Mouse (Mus musculus): ENCODE measurements around the gene Pomt1. TPM values are rescaled to one million over a fixed set of nuclear protein-coding genes. Genes with fewer than 3 reads are reported as not detected.

The Pomt1 gene
- polyA plus RNA-seq, 2 experiments: 22.9 to 36.4 TPM

- H3K9me3 ChIP-seq (ENCODE audit: control insufficient read depth, low read length): no peaks in the 10 kb centered on the region
- peaks cover 61% of the 10 kb centered on the region for H3K36me3 ChIP-seq (ENCODE audit: control insufficient read depth, insufficient read depth, low read length)
- H3K4me2 ChIP-seq (replicated peaks; ENCODE audit: low read depth, low read length, severe bottlenecking): no peak overlapping the region
- ATAC-seq (ENCODE audit: low FRiP score, low read depth) (no peak), DNase-seq (ENCODE audit: low spot score) (no peak)
- H3K9ac ChIP-seq (ENCODE audit: low read depth, low read length, severe bottlenecking): no peak overlapping the region
- 95% methylated on average over 11 of the region's 11 CpGs for WGBS
- H3K27me3 ChIP-seq (ENCODE audit: control insufficient read depth, insufficient read depth, low read length): no peaks in the 10 kb centered on the region
- TF ChIP-seq POLR2A (IDR thresholded peaks at IDR 0.05; ENCODE audit: borderline replicate concordance, extremely low read depth, insufficient read depth, insufficient read length): no peak
- H3K4me1 ChIP-seq (ENCODE audit: control insufficient read depth, insufficient read depth, low read length): peaks cover 7% of the 10 kb centered on the region; the same call in 1 of the 2 replicates
- H3K4me3 ChIP-seq (replicated peaks; ENCODE audit: low read length): no peak overlapping the region
- no peak overlapping the region for H3K27ac ChIP-seq (replicated peaks; ENCODE audit: low read depth, low read length)
These were observed 19.9 kb downstream of the Pomt1 start for GRCm38 (mm10) chr2:32256273-32256672.

GRCm38 (mm10) chr2:32258887-32259533 lies 22.6 kb downstream of the Pomt1 start:
- Histone ChIP-seq H3K27me3 (ENCODE audit: control insufficient read depth, insufficient read depth, low read length) (no peaks in the 10 kb centered on the region), H3K27ac (replicated peaks; ENCODE audit: low read depth, low read length) (no peak overlapping the region), H3K36me3 (ENCODE audit: control insufficient read depth, insufficient read depth, low read length) (peaks cover 34% of the 10 kb centered on the region), H3K9ac (ENCODE audit: low read depth, low read length, severe bottlenecking) (peak overlapping the region; percentile 69), H3K4me1 (ENCODE audit: control insufficient read depth, insufficient read depth, low read length) (peaks cover 7% of the 10 kb centered on the region; the same call in 1 of the 2 replicates), H3K4me2 (replicated peaks; ENCODE audit: low read depth, low read length, severe bottlenecking) (peak overlapping the region; percentile 69), H3K9me3 (ENCODE audit: control insufficient read depth, low read length) (no peaks in the 10 kb centered on the region), H3K4me3 (replicated peaks; ENCODE audit: low read length) (peak overlapping the region; percentile 79)
- WGBS: 61% methylated on average over 6 of the region's 6 CpGs
- ATAC-seq (ENCODE audit: low FRiP score, low read depth) (no peak), DNase-seq (ENCODE audit: low spot score) (no peak)
- no peak for TF ChIP-seq POLR2A (IDR thresholded peaks at IDR 0.05; ENCODE audit: borderline replicate concordance, extremely low read depth, insufficient read depth, insufficient read length)

- no peaks in the 10 kb centered on the region for H3K9me3 ChIP-seq (ENCODE audit: control insufficient read depth, low read length)
- TF ChIP-seq POLR2A (IDR thresholded peaks at IDR 0.05; ENCODE audit: borderline replicate concordance, extremely low read depth, insufficient read depth, insufficient read length): no peak
- peaks cover 7% of the 10 kb centered on the region; the same call in 1 of the 2 replicates for H3K4me1 ChIP-seq (ENCODE audit: control insufficient read depth, insufficient read depth, low read length)
- peak within 1 kb of the TSS; percentile 69 for H3K9ac ChIP-seq (ENCODE audit: low read depth, low read length, severe bottlenecking)
- WGBS: 1% methylated on average over 59 of the region's 59 CpGs
- DNase-seq (ENCODE audit: low spot score) (peak; percentile 82), ATAC-seq (ENCODE audit: low FRiP score, low read depth) (peak; percentile 89)
- H3K4me2 ChIP-seq (replicated peaks; ENCODE audit: low read depth, low read length, severe bottlenecking): peak within 1 kb of the TSS; percentile 69
- H3K27me3 ChIP-seq (ENCODE audit: control insufficient read depth, insufficient read depth, low read length): no peaks in the 10 kb centered on the region
- peaks cover 27% of the 10 kb centered on the region for H3K36me3 ChIP-seq (ENCODE audit: control insufficient read depth, insufficient read depth, low read length)
- peak within 1 kb of the TSS; percentile 41; the same call in 1 of the 2 replicates for H3K27ac ChIP-seq (replicated peaks; ENCODE audit: low read depth, low read length)
- peak within 1 kb of the TSS; percentile 79 for H3K4me3 ChIP-seq (replicated peaks; ENCODE audit: low read length)
These were observed 23.4 kb downstream of the Pomt1 start, which contains the start of gene Uck1 for GRCm38 (mm10) chr2:32259657-32260417. Uck1 (minus strand) TSS chr2:32260159.

- H3K9ac ChIP-seq (ENCODE audit: low read depth, low read length, severe bottlenecking): no peak overlapping the region
- no peak for TF ChIP-seq POLR2A (IDR thresholded peaks at IDR 0.05; ENCODE audit: borderline replicate concordance, extremely low read depth, insufficient read depth, insufficient read length)
- H3K27me3 ChIP-seq (ENCODE audit: control insufficient read depth, insufficient read depth, low read length): no peaks in the 10 kb centered on the region
- H3K36me3 ChIP-seq (ENCODE audit: control insufficient read depth, insufficient read depth, low read length): peaks cover 27% of the 10 kb centered on the region
- no peak overlapping the region for H3K4me2 ChIP-seq (replicated peaks; ENCODE audit: low read depth, low read length, severe bottlenecking)
- 28% methylated on average over 4 of the region's 4 CpGs for WGBS
- no peaks in the 10 kb centered on the region for H3K9me3 ChIP-seq (ENCODE audit: control insufficient read depth, low read length)
- no peak overlapping the region for H3K27ac ChIP-seq (replicated peaks; ENCODE audit: low read depth, low read length)
- peaks cover 7% of the 10 kb centered on the region; the same call in 1 of the 2 replicates for H3K4me1 ChIP-seq (ENCODE audit: control insufficient read depth, insufficient read depth, low read length)
- no peak for ATAC-seq (ENCODE audit: low FRiP score, low read depth)
- 0 out of 2 replicates have a peak overlapping the region, but pooled peaks have one; percentile 79 for H3K4me3 ChIP-seq (replicated peaks; ENCODE audit: low read length)
- no peak for DNase-seq (ENCODE audit: low spot score)
These were observed 24.2 kb downstream of the Pomt1 start for GRCm38 (mm10) chr2:32260635-32261034.

- Histone ChIP-seq H3K9ac (ENCODE audit: low read depth, low read length, severe bottlenecking) (no peak overlapping the region), H3K27ac (replicated peaks; ENCODE audit: low read depth, low read length) (no peak overlapping the region), H3K4me3 (replicated peaks; ENCODE audit: low read length) (no peak overlapping the region), H3K4me1 (ENCODE audit: control insufficient read depth, insufficient read depth, low read length) (no peaks in the 10 kb centered on the region), H3K4me2 (replicated peaks; ENCODE audit: low read depth, low read length, severe bottlenecking) (no peak overlapping the region), H3K27me3 (ENCODE audit: control insufficient read depth, insufficient read depth, low read length) (no peaks in the 10 kb centered on the region), H3K36me3 (ENCODE audit: control insufficient read depth, insufficient read depth, low read length) (peaks cover 32% of the 10 kb centered on the region), H3K9me3 (ENCODE audit: control insufficient read depth, low read length) (no peaks in the 10 kb centered on the region)
- TF ChIP-seq POLR2A (IDR thresholded peaks at IDR 0.05; ENCODE audit: borderline replicate concordance, extremely low read depth, insufficient read depth, insufficient read length): no peak
- DNase-seq (ENCODE audit: low spot score): no peak
- ATAC-seq (ENCODE audit: low FRiP score, low read depth): no peak
- WGBS: 68% methylated on average over 3 of the region's 3 CpGs
These were observed 39.4 kb downstream of the Pomt1 start for GRCm38 (mm10) chr2:32275823-32276222.

All from limb, embryonic 14.5 days (tissue).